Comparison of ENCODE assay signal across 8 mouse cellular contexts in genomic region chr3:107595264-107595937, GRCm38 (mm10). TPM values are rescaled to one million over a fixed set of nuclear protein-coding genes. Genes with fewer than 3 reads are reported as not detected.
A peak's percentile ranks its signal among the peaks of the same experiment; 100 is the strongest.
DNase-seq lines count a peak whose midpoint lies in the region; ATAC-seq and TF ChIP-seq lines count a peak whose summit lies in the region.
"Had no signal": no experiment of that assay in that cellular context is flagged by ENCODE, and none has a peak within 500 bp of the region (broad histone marks: within the 10 kb centered on the region; RNA-seq: fewer than 3 reads in every experiment).

No protein-coding gene starts in this region.

- peaks cover 93% of the 10 kb centered on the region for H3K27me3 ChIP-seq in E14TG2a.4 (ENCODE audit: insufficient read depth, low read length)
- peaks cover 97% of the 10 kb centered on the region for H3K27me3 ChIP-seq in heart, embryonic 13.5 days (replicated peaks)
- peaks cover 98% of the 10 kb centered on the region for H3K27me3 ChIP-seq in liver, embryonic 15.5 days

- no peak overlapping the region for H3K27ac ChIP-seq in heart, embryonic 13.5 days (replicated peaks)
- no peak overlapping the region for H3K27ac ChIP-seq in liver, embryonic 15.5 days (replicated peaks)

- no peaks in the 10 kb centered on the region for H3K9me3 ChIP-seq in E14TG2a.4 (ENCODE audit: low read length)
- no peaks in the 10 kb centered on the region for H3K9me3 ChIP-seq in heart, embryonic 13.5 days
- H3K9me3 ChIP-seq in liver, embryonic 15.5 days (replicated peaks), result no peaks in the 10 kb centered on the region

- H3K36me3 ChIP-seq in E14TG2a.4 (ENCODE audit: insufficient read depth, low read length), result no peaks in the 10 kb centered on the region
- no peaks in the 10 kb centered on the region for H3K36me3 ChIP-seq in heart, embryonic 13.5 days
- H3K36me3 ChIP-seq in liver, embryonic 15.5 days (replicated peaks), result no peaks in the 10 kb centered on the region

- H3K4me2 ChIP-seq in heart, embryonic 13.5 days, result peak overlapping the region; percentile 74
- H3K4me2 ChIP-seq in liver, embryonic 15.5 days, result peak overlapping the region; percentile 49

- WGBS in heart, embryonic 13.5 days, result under 1% methylated on average over 50 of the region's 50 CpGs
- WGBS in liver, embryonic 15.5 days (ENCODE audit: insufficient replicate concordance), result 1% methylated on average over 50 of the region's 50 CpGs

- peak; percentile 9 for DNase-seq in ES-CJ7 (ENCODE audit: low read depth, low spot score)
- no peak for DNase-seq in right cerebral cortex, postnatal 10 days (ENCODE audit: low spot score in 2 of 2)
- no peak for DNase-seq in right cerebral cortex, postnatal 36 days (ENCODE audit: low spot score in 2 of 2)
- no peak for DNase-seq in spleen, postnatal 14 days (ENCODE audit: low spot score in 2 of 2)

- H3K4me1 ChIP-seq in E14TG2a.4 (replicated peaks; ENCODE audit: low read depth, low read length), result peaks cover 30% of the 10 kb centered on the region
- H3K4me1 ChIP-seq in heart, embryonic 13.5 days, result peaks cover 21% of the 10 kb centered on the region
- H3K4me1 ChIP-seq in liver, embryonic 15.5 days (replicated peaks), result 0 out of 2 replicates have a peak, but pooled peaks cover 11% of the 10 kb centered on the region

- no peak for TF ChIP-seq CTCF in E14TG2a.4 (conservative IDR thresholded peaks at IDR 0.05; ENCODE audit: low read length)

- H3K9ac ChIP-seq in heart, embryonic 13.5 days, result peak overlapping the region; percentile 71
- no peak overlapping the region for H3K9ac ChIP-seq in liver, embryonic 15.5 days

- no peak for ATAC-seq in heart, embryonic 13.5 days (ENCODE audit: extremely low read depth, insufficient number of reproducible peaks, low FRiP score, low TSS enrichment)
- ATAC-seq in liver, embryonic 15.5 days (ENCODE audit: insufficient read depth), result no peak

- peak overlapping the region; percentile 75 for H3K4me3 ChIP-seq in E14TG2a.4 (replicated peaks; ENCODE audit: low read length)
- peak overlapping the region; percentile 52 for H3K4me3 ChIP-seq in heart, embryonic 13.5 days
- peak overlapping the region; percentile 29 for H3K4me3 ChIP-seq in liver, embryonic 15.5 days (replicated peaks)
- H3K4me3 ChIP-seq: myocyte had no signal

RNA-seq across cellular contexts. Expression of gene Alx3, which starts 0.6 kb away (rescaled TPM):
- 0.28 and 0.53 TPM in 2 replicates for polyA plus RNA-seq in heart, embryonic 13.5 days (2015; fragmentation: Nextera tagmentation; extraction: Ambion mirVana)
- polyA plus RNA-seq in liver, embryonic 15.5 days (2015; fragmentation: Nextera tagmentation; extraction: Ambion mirVana), result 0.06 and 0.09 TPM in 2 replicates
- polyA plus RNA-seq: myocyte had no signal

RNA-seq across cellular contexts. Expression of gene Gm10961, which starts 35.7 kb away (rescaled TPM):
- polyA plus RNA-seq in heart, embryonic 13.5 days (2015; fragmentation: Nextera tagmentation; extraction: Ambion mirVana), result not detected in 2 replicates
- not detected in 2 replicates for polyA plus RNA-seq in liver, embryonic 15.5 days (2015; fragmentation: Nextera tagmentation; extraction: Ambion mirVana)
- polyA plus RNA-seq: myocyte had no signal

RNA-seq across cellular contexts. Expression of gene Strip1, which starts 36.1 kb away (rescaled TPM):
- 36.3 and 37.3 TPM in 2 replicates for polyA plus RNA-seq in heart, embryonic 13.5 days (2015; fragmentation: Nextera tagmentation; extraction: Ambion mirVana)
- polyA plus RNA-seq in liver, embryonic 15.5 days (2015; fragmentation: Nextera tagmentation; extraction: Ambion mirVana), result 9.6 and 10.5 TPM in 2 replicates

RNA-seq across cellular contexts. Expression of gene Ubl4b, which starts 40.5 kb away (rescaled TPM):
- polyA plus RNA-seq in heart, embryonic 13.5 days (2015; fragmentation: Nextera tagmentation; extraction: Ambion mirVana), result not detected in 2 replicates
- not detected in 2 replicates for polyA plus RNA-seq in liver, embryonic 15.5 days (2015; fragmentation: Nextera tagmentation; extraction: Ambion mirVana)
- polyA plus RNA-seq: myocyte had no signal
